Mouse (Mus musculus) layer of hippocampus, postnatal 25 days (tissue): Measurements from ENCODE around the gene Sowaha. TPM values are rescaled to one million over a fixed set of nuclear protein-coding genes. Genes with fewer than 3 reads are reported as not detected.

ENCODE experiments used
- DNase-seq, 2 experiments: peaks; one replicate each; pipeline ENCODE4 v3.0.0; 2022; ENCODE audit warnings: mixed read lengths in 2 of 2, low spot score in 1 of 2; ENCODE audit errors: extremely low spot score in 1 of 2
- total RNA-seq, 2 experiments: library from RNA; stranded (reverse); gene quantifications; 2 replicates each; pipeline ENCODE4 v1.2.3; 2021

Sowaha gene
- total RNA-seq, 2 experiments from 2014 or later: 125 to 132 TPM

- peak in 1 of 2 experiments; percentile 43 for DNase-seq
Measured at GRCm38 (mm10) chr11:53478383-53479170, 1.5 kb downstream of the Sowaha start.

GRCm38 (mm10) chr11:53477833-53478232, 2.2 kb downstream of the Sowaha start:
- no peak for DNase-seq

DNA sequence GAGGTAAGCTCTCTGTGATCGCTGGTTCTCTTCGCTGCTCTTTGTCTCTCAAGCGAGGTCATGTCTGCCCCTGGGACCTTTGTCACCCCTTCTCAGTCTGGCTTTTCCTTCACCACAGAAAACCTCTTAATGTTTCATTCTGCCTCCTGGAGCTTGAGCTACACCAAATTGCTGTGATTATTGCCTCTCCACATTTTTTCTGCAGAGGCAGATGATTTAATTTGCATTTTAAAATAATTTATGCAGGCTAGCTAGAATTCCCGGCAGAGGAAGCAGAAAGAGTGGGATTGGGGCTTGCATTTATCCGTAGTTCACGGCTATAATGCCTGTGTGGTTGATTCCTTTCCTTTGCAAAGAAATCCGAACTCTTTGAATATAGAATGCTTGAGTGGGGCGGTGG, 4.5 kb downstream of the Sowaha start:
- no peak for DNase-seq

- DNase-seq: no peak
Measured at GRCm38 (mm10) chr11:53472709-53473108, 7.4 kb downstream of the Sowaha start.

DNA sequence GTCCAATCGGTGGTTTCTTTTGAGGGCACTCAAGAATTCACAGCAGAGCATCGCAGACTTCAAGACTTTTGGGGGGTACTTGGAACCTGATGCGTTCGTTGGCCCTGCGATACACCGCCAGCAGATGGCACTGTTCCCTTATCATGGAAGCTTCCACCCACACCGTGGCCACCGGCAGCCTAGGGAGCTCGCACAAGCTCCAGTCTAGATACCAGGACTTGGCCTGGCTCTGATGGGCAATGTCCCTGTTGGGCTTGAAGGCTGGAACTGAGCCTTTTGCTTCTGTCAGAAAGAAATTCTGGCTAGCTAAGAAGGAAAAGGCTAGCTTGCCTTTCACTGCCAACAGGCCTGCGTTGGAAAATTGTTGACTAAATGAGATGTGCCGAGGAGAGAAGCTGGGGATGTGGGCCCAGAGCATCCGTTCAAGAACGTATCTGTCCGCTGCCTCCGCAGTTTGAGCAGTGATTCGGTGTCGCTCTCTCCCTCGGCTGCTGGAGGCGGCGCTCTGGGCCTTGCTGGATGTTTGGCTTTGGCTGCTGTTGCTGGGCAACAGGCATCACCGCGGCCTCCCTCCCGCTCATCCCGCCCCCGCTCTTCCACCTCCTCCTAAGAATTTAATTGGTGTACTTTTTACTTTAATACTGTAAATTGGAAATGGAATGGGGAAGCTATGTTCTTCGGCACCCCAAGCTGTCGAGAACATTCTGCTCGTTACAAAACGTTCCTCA, 9.9 kb downstream of the Sowaha start, which contains the start of gene Gm9837:
Gene Gm9837 (minus strand): TSS at position 512 of the 728 bp plus-strand sequence.
- peak; percentile 82 to 98 for DNase-seq

DNA sequence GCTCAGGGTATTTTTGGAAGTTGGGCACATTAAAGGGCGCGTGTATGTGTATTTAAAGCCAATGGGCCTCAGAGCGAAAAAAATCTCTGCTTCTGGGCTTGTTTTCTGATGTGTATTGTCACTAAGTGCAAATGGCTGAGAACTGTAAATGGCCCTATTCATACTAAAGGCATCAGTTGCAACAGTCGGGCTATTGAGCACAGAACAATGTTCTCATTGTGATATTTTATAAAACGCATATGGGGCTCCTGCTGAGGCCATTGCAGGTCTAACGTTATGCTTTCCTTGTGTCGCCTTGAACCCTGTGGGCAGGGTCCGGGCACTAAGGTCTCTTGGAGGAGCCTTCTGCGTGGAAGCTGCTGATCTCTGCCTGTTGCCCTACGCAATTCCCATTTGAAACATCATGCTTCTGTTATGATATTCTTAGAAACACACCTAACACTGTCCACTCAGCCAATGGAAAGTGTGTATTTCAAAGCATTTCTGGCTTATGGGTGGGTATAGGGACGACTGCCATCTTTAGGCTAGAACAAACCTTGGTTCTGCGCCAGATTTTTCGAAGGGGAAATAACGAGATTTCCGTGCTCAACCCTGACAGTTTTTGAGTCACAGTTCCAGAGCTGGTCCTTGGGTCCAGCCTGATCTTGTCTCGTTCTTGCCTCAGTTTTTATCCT, 10.6 kb downstream of the Sowaha start:
- DNase-seq: no peak

- peak; percentile 76 to 91 for DNase-seq
Measured at GRCm38 (mm10) chr11:53466231-53466971, 13.7 kb downstream of the Sowaha start.

GRCm38 (mm10) chr11:53463551-53464424, 16.3 kb downstream of the Sowaha start:
- DNase-seq: no peak

DNA sequence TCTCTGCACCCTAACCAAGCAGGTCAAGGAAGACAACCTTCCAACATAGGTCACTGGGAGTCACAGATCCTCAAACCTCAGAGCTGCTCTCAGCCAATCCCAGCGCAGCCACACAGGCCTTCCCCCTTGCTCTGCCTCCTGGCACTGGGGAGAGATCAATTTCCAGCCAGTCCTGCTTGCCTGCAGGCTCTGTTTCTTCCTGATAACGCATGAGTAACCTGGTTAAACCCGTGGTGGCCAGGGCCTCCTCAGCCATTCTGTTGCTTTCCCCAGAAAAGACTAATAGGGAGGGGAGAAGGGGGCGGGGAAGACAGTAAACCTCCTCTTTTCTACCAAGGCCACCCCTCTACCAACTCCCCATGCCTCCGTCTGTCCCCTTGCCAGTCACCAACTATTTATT, 18.3 kb downstream of the Sowaha start:
- no peak for DNase-seq

GRCm38 (mm10) chr11:53460192-53460591, 19.9 kb downstream of the Sowaha start:
- no peak for DNase-seq

DNA sequence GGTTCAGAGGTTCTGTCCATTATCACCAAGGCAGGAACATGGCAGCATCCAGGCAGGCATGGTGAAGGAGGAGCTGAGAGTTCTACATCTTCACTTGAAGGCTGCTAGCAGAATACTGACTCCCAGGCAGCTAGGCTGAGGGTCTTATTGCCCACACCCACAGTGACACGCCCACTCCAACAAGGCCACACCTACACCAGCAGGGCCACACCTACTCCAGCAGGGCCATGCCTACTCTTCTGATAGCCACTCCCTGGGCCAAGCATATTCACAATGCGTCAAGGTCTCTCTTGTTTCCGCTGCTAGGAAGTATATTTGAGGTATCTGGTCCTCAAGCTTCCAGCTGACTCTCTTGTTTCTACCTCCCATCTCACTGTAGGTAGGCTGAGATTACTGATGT, 21.1 kb downstream of the Sowaha start:
- no peak for DNase-seq

DNA sequence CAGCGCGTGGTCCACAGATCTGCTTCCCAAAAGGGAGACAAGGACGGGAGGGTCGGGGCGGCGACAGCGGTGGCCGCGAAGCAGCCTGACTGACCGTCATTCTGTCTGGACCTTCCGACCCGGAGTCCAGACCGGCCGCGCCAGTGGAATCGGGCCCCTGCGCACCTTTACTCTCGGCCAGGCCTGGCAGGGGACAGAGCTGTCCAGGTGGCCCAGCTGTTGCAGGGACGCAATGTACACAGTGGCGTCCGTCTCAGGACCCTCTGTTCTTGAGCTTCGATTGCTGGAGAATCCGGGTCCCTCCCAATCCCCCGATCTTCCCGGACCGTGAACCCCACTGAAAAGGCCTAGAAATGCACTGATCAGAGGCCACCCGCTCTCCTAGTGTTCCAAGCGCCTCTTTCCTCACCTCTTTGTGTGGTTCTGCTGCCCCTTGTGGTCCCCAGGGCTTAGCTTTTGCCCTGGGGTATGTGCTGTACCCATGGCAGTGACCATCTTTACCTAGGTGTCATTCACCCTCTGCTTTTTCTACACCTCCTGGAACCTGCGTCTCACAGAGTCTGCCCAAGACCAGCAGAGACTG, 22.6 kb downstream of the Sowaha start:
- no peak for DNase-seq

DNA sequence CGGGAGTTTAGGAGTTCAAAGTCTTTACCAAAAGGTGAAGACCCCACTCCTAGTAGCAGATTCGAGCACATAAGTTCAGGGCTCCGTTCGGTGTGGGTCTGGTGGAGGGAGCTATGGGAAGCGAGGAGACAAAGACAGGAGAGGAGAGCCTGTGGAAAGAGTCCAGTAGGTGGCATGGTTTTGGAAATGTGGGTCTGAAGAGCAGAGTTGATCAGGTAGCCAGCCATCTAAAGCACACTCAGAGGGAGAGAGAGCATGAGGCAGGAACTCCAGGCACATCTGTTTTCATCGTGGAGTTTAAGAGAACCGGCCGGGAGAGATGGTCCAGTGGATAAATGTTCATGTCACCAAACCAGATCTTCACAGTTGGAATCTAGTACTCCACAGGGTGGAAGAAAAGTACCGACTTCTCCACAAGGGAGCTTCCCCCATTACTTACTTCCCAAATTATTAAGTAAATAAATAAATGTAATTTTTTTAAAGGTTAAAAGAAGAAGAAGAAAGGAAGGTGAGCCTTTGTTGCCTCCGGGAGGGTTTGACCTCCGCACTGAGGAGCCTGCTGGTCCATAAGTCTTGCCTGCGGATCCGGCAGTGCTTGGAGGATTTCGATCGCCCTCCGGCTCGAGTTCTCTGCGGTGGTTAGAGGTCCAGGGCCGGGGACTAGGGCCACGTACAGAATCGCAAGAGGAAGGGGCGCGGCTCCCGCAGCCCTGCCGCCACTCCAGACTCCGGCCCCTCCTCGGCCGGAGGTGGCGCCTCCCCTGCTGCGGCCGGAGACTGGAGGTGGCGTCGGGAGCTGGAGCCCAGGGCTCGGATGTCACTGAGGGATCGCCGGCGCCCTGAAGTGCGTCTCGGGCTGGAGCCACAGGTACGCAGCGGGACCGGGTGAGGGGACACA, 23.4 kb downstream of the Sowaha start, which contains the start of the genes Gm10447 and Shroom1:
Gene Gm10447 (minus strand): TSS at position 637 of the 898 bp plus-strand sequence.
Gene Shroom1 (plus strand): TSS at position 732 of the 898 bp plus-strand sequence.
- no peak for DNase-seq

DNA sequence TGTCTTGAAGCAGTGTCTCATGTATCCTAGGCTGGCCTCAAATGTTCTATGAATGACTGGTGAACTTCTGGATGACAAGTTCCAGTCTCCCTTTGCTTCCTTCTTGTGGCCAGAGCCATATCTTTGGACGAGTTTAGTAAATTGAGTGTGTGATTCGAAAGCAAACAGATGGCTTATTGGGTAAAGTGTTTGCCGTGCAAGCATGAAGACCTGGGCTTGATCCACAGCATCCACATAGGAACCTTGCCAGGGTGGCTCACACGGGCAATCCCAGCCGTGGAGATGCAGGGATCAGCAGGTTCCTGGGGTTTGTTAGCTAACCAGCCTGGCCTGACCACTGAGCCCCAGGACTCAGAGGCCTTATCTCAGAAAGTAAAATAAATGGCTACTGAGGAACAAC, 27.0 kb downstream of the Sowaha start:
- DNase-seq: no peak

GRCm38 (mm10) chr11:53452396-53452795, 27.7 kb downstream of the Sowaha start:
- DNase-seq: no peak

- no peak for DNase-seq
Measured at GRCm38 (mm10) chr11:53451361-53451760, 28.7 kb downstream of the Sowaha start.

- DNase-seq: no peak
Measured at GRCm38 (mm10) chr11:53450070-53450705, 29.9 kb downstream of the Sowaha start.
